Mouse (Mus musculus) testis, adult 2 months (tissue): ENCODE data around the gene Nfic. TPM values are rescaled to one million over a fixed set of nuclear protein-coding genes. Genes with fewer than 3 reads are reported as not detected.

ENCODE experiments used
- H3K27ac ChIP-seq: fragments of 200-500 bp; 2 replicates; pipeline ENCODE4 v1.5.1; 2012; ENCODE audit warnings: low read depth, low read length; ENCODE audit not compliant: control insufficient read depth, insufficient read depth
- H3K27me3 ChIP-seq: fragments of 200-500 bp; 2 replicates; pipeline ENCODE4 v1.6.1; 2012; ENCODE audit warnings: mild to moderate bottlenecking, low read length, moderate library complexity; ENCODE audit not compliant: control insufficient read depth, insufficient read depth
- H3K36me3 ChIP-seq: fragments of 200-500 bp; 2 replicates; pipeline ENCODE4 v1.6.1; 2012; ENCODE audit warnings: mild to moderate bottlenecking, low read length; ENCODE audit not compliant: control insufficient read depth, insufficient read depth
- H3K4me1 ChIP-seq: fragments of 200-500 bp; 2 replicates; pipeline ENCODE4 v1.6.1; 2012; ENCODE audit warnings: low read length; ENCODE audit not compliant: control insufficient read depth, insufficient read depth
- H3K4me3 ChIP-seq: fragments of 200-500 bp; 2 replicates; pipeline ENCODE4 v1.5.1; 2012; ENCODE audit warnings: low read depth, mild to moderate bottlenecking, low read length, moderate library complexity, mixed read lengths; ENCODE audit not compliant: control insufficient read depth
- CTCF ChIP-seq: fragments of 200-500 bp; IDR thresholded peaks from 2 replicates; pipeline ENCODE4 v1.5.1; 2012; ENCODE audit warnings: low read depth, mild to moderate bottlenecking, inconsistent platforms, low read length, moderate library complexity; ENCODE audit not compliant: control insufficient read depth, insufficient read depth, insufficient replicate concordance
- POLR2A ChIP-seq: fragments of 200-500 bp; IDR thresholded peaks from 2 replicates; pipeline ENCODE4 v1.6.1; 2012; ENCODE audit warnings: low read depth, mild to moderate bottlenecking, inconsistent platforms, low read length, moderate library complexity; ENCODE audit not compliant: control insufficient read depth
- polyA plus RNA-seq: library from polyadenylated mRNA; depleted of rRNA; stranded (reverse); fragments of >200 nt; gene quantifications from 2 replicates; pipeline ENCODE4 v1.2.3, GENCODE M21; 2012

Gene Nfic
- polyA plus RNA-seq, 1 experiment: 9.9 TPM

GRCm38 (mm10) chr10:81432868-81433262 lies 22.6 kb downstream of the Nfic start:
- no peaks in the 10 kb centered on the region for H3K27me3 ChIP-seq
- TF ChIP-seq POLR2A (no peak), CTCF (no peak)
- H3K36me3 ChIP-seq: no peaks in the 10 kb centered on the region
- H3K27ac ChIP-seq: peak overlapping the region; percentile 79
- peaks cover 35% of the 10 kb centered on the region for H3K4me1 ChIP-seq
- peak overlapping the region; percentile 46 for H3K4me3 ChIP-seq

GRCm38 (mm10) chr10:81432169-81432867 lies 23.1 kb downstream of the Nfic start:
- Histone ChIP-seq H3K36me3 (no peaks in the 10 kb centered on the region), H3K4me3 (peak overlapping the region; percentile 28), H3K4me1 (peaks cover 37% of the 10 kb centered on the region), H3K27ac (peak overlapping the region; percentile 10; the same call in 1 of the 2 replicates), H3K27me3 (no peaks in the 10 kb centered on the region)
- TF ChIP-seq POLR2A: no peak
- TF ChIP-seq CTCF: no peak

- peak overlapping the region; percentile 61 for H3K27ac ChIP-seq
- no peaks in the 10 kb centered on the region for H3K36me3 ChIP-seq
- TF ChIP-seq POLR2A (no peak), CTCF (no peak)
- H3K4me1 ChIP-seq: peaks cover 40% of the 10 kb centered on the region
- no peak overlapping the region for H3K4me3 ChIP-seq
- no peaks in the 10 kb centered on the region for H3K27me3 ChIP-seq
Measured at GRCm38 (mm10) chr10:81431526-81432168, 23.8 kb downstream of the Nfic start.

- H3K36me3 ChIP-seq: no peaks in the 10 kb centered on the region
- TF ChIP-seq POLR2A: no peak; the same call in 1 of the 2 replicates
- no peak for TF ChIP-seq CTCF
- peaks cover 41% of the 10 kb centered on the region for H3K4me1 ChIP-seq
- peak overlapping the region; percentile 82 for H3K4me3 ChIP-seq
- peak overlapping the region; percentile 61 for H3K27ac ChIP-seq
- H3K27me3 ChIP-seq: no peaks in the 10 kb centered on the region
Measured at GRCm38 (mm10) chr10:81430831-81431525, 24.5 kb downstream of the Nfic start.

- Histone ChIP-seq H3K4me1 (peaks cover 45% of the 10 kb centered on the region), H3K27me3 (no peaks in the 10 kb centered on the region), H3K27ac (peak overlapping the region; percentile 77), H3K4me3 (peak overlapping the region; percentile 76), H3K36me3 (no peaks in the 10 kb centered on the region)
- TF ChIP-seq CTCF (no peak), POLR2A (no peak; the same call in 1 of the 2 replicates)
Measured at GRCm38 (mm10) chr10:81430141-81430830, 25.1 kb downstream of the Nfic start.

- Histone ChIP-seq H3K27ac (peak overlapping the region; percentile 71), H3K36me3 (no peaks in the 10 kb centered on the region), H3K4me1 (peaks cover 45% of the 10 kb centered on the region), H3K4me3 (peak overlapping the region; percentile 76), H3K27me3 (no peaks in the 10 kb centered on the region)
- TF ChIP-seq CTCF: no peak
- TF ChIP-seq POLR2A: peak; percentile 46; the same call in 1 of the 2 replicates
Measured at GRCm38 (mm10) chr10:81429605-81430061, 25.8 kb downstream of the Nfic start.
